In the genomic region with DNA sequence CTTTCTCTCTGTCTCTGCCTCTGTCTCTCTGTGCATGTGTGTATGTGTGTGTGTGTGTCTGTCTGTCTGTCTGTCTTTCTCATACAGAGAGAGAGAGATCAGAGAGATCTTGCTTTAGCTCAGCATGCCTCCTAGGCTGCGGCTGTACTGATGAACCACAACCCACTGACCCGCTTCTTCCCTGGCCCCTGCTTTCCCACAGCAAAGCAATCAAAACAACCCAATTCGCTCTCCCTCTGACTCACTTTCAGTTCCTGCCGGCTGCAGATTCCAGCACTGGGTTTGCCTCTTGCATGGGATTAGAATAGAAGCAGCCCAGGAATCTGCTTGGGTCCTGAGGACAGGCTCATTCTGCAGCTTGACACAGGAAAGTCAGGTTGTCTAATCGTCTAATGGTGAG, we compare ENCODE assay signal across 16 mouse cellular contexts. TPM values are rescaled to one million over a fixed set of nuclear protein-coding genes. Genes with fewer than 3 reads are reported as not detected.
DNase-seq lines count a peak whose midpoint lies in the region; ATAC-seq and TF ChIP-seq lines count a peak whose summit lies in the region.
"Had no signal": no experiment of that assay in that cellular context is flagged by ENCODE, and none has a peak within 500 bp of the region (broad histone marks: within the 10 kb centered on the region; RNA-seq: fewer than 3 reads in every experiment).

No protein-coding gene starts in this region.

- intact Hi-C loops in heart, adult 2 months (cut with DNase I): no loop called here

- H3K27me3 ChIP-seq in heart, embryonic 16.5 days (ENCODE audit: control insufficient read depth, insufficient read depth, low read length): no peaks in the 10 kb centered on the region
- no peaks in the 10 kb centered on the region for H3K27me3 ChIP-seq in heart, adult 2 months (ENCODE audit: control insufficient read depth, insufficient read depth, low read length)
- H3K27me3 ChIP-seq: forebrain, embryonic 12.5 days; midbrain, embryonic 15.5 days had no signal

- ATAC-seq in frontal cortex, adult (ENCODE audit: low TSS enrichment): peak; percentile 73; the same call in 1 of the 2 replicates
- no peak for ATAC-seq in heart, embryonic 16.5 days (replicated peaks; ENCODE audit: extremely low read depth, insufficient read depth, low FRiP score)
- ATAC-seq: midbrain, embryonic 15.5 days had no signal

- DNase-seq in frontal cortex, postnatal 36 days (ENCODE audit: low spot score in 2 of 2): no peak
- no peak for DNase-seq in heart, adult 2 months
- DNase-seq in NIH3T3 (ENCODE audit: low read depth): peak; percentile 83
- DNase-seq in fibroblast of lung, adult 2 months (ENCODE audit: low read depth): peak; percentile 79
- DNase-seq in lung, adult 18-20 months: no peak
- no peak for DNase-seq in cerebellum, adult 11-12 months
- DNase-seq: cerebellum, adult 11 months; cerebellum, postnatal 36 days; left cerebral cortex, postnatal 4 days; right cerebral cortex, postnatal 25 days had no signal

- no peaks in the 10 kb centered on the region for H3K79me2 ChIP-seq in heart, adult 2 months (replicated peaks; ENCODE audit: control insufficient read depth, insufficient read depth, low read length)

- H3K4me3 ChIP-seq in heart, embryonic 16.5 days (ENCODE audit: low read length): no peak overlapping the region
- H3K4me3 ChIP-seq in heart, adult 2 months: no peak overlapping the region
- H3K4me3 ChIP-seq: forebrain, embryonic 12.5 days; midbrain, embryonic 15.5 days had no signal

- no peak overlapping the region for H3K27ac ChIP-seq in heart, embryonic 16.5 days (ENCODE audit: low read length)
- H3K27ac ChIP-seq in heart, adult 2 months: no peak overlapping the region
- H3K27ac ChIP-seq: forebrain, embryonic 12.5 days; midbrain, embryonic 15.5 days had no signal

- H3K4me2 ChIP-seq in heart, embryonic 16.5 days (ENCODE audit: low read depth, low read length): no peak overlapping the region; the same call in 1 of the 2 replicates
- H3K4me2 ChIP-seq: forebrain, embryonic 12.5 days; liver, embryonic 11.5 days; midbrain, embryonic 15.5 days had no signal

- H3K4me1 ChIP-seq in heart, embryonic 16.5 days (ENCODE audit: control insufficient read depth, insufficient read depth, low read length): peaks cover 6% of the 10 kb centered on the region
- H3K4me1 ChIP-seq in heart, adult 2 months (ENCODE audit: control insufficient read depth, insufficient read depth, low read length): no peaks in the 10 kb centered on the region
- H3K4me1 ChIP-seq: forebrain, embryonic 12.5 days; midbrain, embryonic 15.5 days had no signal

- H3K9me3 ChIP-seq in heart, embryonic 16.5 days (replicated peaks; ENCODE audit: control insufficient read depth, low read length): no peaks in the 10 kb centered on the region
- H3K9me3 ChIP-seq: forebrain, embryonic 12.5 days; G1E; midbrain, embryonic 15.5 days had no signal

- 0 out of 2 replicates have a peak overlapping the region, but pooled peaks have one; percentile 29 for H3K9ac ChIP-seq in heart, embryonic 16.5 days (ENCODE audit: low read length)
- H3K9ac ChIP-seq in heart, adult 2 months (ENCODE audit: low read depth, low read length): no peak overlapping the region
- H3K9ac ChIP-seq: forebrain, embryonic 12.5 days; midbrain, embryonic 15.5 days had no signal

- no peaks in the 10 kb centered on the region; the same call in 1 of the 2 replicates for H3K36me3 ChIP-seq in heart, embryonic 16.5 days (ENCODE audit: control insufficient read depth, insufficient read depth)
- H3K36me3 ChIP-seq in heart, adult 2 months (ENCODE audit: control insufficient read depth, insufficient read depth, low read length): no peaks in the 10 kb centered on the region
- H3K36me3 ChIP-seq: forebrain, embryonic 12.5 days; midbrain, embryonic 15.5 days had no signal

- 24% methylated on average over 5 of the region's 5 CpGs for WGBS in heart, embryonic 16.5 days
- 21% methylated on average over 5 of the region's 5 CpGs for WGBS in heart, adult 2 months

- no peak for TF ChIP-seq CTCF in heart, adult 2 months (IDR thresholded peaks at IDR 0.05)

- no peak for TF ChIP-seq EP300 in heart, adult 2 months (IDR thresholded peaks at IDR 0.05; ENCODE audit: insufficient read depth, low read depth, low read length)

- TF ChIP-seq POLR2A in heart, adult 2 months (IDR thresholded peaks at IDR 0.05; ENCODE audit: insufficient read depth, low read depth, low read length): no peak

RNA-seq across cellular contexts. Expression of gene Fosl2, which starts 46.1 kb away (rescaled TPM):
- 2.4 and 2.5 TPM in 2 replicates for polyA plus RNA-seq in heart, embryonic 16.5 days (2015; fragmentation: Nextera tagmentation; extraction: Ambion mirVana)
- total RNA-seq in heart, adult 2 months (2021): 10 to 100 TPM; 21.2 to 26.6 TPM
- polyA plus RNA-seq in heart, adult 2 months (2012; rRNA removed): 10.2 and 11.9 TPM in 2 replicates

Comparison
In these comparisons a context has a peak if more than half of its experiments do, and no peak if none do; other contexts are left out.
1. DNase-seq: peak in NIH3T3 (single experiment) and fibroblast of lung, adult 2 months (single experiment); none in frontal cortex, postnatal 36 days (0 of 2), heart, adult 2 months (0 of 2), lung, adult 18-20 months (0 of 2) and cerebellum, adult 11-12 months (single experiment).